Mouse (Mus musculus) T-helper 1 cell (primary cell): ENCODE measurements around the gene Spint1.

Source experiments
- in situ Hi-C: fragments of 300-600 bp; cut with MboI, MseI; formaldehyde crosslinking; loops from one replicate; pipeline ENCODE4 v1.15.1; 2025; ENCODE audit warnings: high pct_unique_total_duplicates

Gene Spint1

GRCm38 (mm10) chr2:119237210-119237870 lies at the start of gene Spint1:
Gene Spint1 (plus strand): TSS chr2:119237362.
- in situ Hi-C loops = loop anchor here (10.0 kb wide), 1 partner anchor 983 kb away; the partner anchor contains the start of gene Fsip1

- in situ Hi-C loops = loop anchor here (5.0 kb wide), 1 partner anchor 42 kb away; no protein-coding TSS in a partner anchor
Observed at GRCm38 (mm10) chr2:119189029-119189710, 48.0 kb upstream of the Spint1 start.

DNA sequence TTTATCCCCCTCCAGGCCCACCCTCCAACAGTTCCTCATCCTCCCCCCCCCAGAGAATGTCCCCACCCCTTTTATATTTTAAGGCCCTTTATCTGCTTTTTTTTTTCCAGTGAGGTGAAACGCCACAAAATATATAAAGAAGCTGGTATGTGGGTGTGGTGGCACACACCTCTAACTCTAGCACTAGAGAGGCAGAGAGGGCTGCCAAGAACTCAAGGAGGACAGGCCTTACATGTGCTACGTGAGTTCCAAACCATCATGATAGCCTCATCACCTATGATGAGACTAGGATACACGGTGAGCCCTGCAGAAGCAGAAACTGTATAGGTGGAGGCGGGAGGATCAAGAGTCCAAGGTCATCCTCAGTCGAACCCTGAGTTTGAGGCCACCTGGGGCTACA lies 46.2 kb upstream of the Spint1 start:
- in situ Hi-C loops = no loop called here

GRCm38 (mm10) chr2:119194140-119194539 lies 43.0 kb upstream of the Spint1 start:
- in situ Hi-C loops = no loop called here

DNA sequence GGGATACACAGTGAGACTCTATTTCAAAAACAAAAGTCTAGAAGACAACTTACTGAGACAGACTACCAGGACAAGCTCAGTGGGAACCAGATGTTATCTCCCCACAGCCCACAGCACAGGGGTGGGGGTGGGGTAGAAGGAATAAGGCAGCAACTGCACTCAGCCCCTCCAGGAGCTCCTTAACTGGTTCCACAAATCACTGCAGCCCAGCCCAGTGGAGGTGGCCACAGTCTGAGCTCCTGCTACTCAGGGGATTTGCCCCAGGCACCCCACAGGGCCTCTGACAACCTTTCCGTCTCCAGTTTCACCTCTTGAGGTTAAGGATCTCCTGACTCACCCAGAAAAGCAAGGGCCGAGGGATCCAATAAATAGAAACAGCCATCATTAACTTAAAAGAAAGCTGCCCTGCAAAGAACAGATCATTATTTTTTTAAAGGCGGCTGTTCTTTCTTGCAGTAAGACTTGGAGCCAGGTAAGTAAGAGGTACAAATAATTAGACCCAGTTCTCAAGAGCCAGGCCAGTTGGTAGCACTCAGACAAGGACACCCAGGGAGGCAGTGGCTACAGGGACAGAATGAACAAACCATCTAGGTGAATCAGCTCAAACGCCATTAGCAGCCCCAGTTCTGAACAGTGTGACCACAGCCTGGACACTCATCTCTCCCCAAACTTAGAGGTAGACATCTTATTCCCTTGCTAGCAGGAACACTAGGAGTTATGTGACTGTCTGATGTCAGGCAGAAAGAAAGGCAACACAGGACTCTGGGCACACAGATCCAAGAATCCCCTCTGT lies 40.6 kb upstream of the Spint1 start:
- in situ Hi-C loops = no loop called here

DNA sequence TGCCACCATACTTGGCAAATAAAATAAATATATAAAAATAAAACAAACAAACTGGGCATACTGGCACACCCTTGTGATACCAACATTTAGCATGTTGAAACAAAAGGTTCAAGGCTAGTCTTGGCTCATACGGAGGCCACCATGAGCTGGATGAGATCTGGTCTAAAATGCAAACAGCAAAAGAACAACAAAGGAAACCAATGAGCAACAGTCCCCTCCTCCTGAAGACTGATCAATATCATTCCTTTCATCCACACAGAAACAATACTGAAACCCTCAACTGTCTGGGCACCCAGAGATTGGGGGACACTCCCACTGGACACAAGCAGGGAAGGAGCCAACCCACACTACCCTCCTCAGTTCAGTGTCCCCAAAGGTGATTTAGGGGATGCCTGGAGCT lies 39.7 kb upstream of the Spint1 start:
- in situ Hi-C loops = no loop called here

DNA sequence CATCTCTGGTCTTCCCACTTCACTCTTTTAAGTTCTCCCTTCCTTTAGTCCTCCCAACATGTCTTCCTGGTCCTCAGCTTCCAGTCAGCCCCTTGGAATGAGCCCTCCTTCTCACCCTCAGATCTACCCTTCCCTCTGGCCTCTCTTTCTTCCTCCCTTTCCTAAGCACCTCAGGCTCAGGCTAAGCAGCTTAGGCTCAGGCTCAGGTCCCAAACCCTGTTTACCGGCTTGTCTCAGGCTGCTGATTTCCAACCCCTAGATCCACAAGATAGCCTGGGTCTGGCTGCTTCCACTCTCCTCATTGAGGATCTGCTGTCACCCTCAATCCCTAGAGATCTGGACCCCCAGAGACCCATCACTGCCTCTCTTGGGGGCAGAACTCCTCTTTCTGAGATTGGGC lies 39.1 kb upstream of the Spint1 start:
- in situ Hi-C loops = no loop called here

DNA sequence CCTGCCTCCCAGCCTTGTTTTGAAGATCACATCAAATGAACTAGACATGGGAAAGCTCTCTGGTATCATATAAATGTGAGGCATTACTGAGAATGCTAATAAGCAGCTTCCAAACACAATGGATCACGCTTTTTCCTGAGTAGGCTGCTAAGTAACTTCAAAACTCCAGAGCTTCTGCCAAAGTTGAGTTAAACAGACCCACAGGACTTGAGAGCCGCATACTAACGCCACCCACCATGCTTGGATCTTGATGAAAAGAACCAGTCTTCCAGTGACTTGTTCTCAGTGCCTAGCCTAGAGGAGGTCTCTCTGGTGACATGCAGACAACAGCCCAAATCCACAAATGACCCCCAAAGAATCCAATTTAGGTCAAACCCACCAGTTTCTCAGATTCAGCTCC lies 38.2 kb upstream of the Spint1 start:
- in situ Hi-C loops = no loop called here

DNA sequence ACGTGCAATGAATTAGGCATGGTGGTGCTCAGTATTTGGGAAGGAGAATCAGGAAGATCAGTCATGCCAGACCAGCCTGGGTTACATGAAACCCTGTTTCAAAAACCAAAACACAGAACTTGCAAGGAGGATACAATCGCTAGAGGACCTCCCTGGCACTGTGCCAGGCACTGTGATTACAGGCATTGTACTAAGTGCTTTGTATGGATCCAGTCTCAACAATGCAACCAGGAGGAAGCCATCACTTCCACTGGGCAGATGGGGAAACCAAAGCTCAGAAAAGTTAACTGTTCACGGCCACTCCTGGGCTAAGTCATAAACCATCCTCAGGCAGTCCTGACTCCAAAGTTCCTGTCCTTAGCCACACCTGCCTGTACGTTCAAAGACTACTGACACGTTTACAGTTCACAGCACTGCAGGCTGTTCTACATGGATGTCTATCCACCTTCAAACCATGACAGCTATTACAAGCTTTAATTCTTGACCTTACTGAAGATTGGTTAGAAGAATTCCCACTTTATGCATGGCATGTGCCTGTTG lies 34.2 kb upstream of the Spint1 start:
- in situ Hi-C loops = loop anchor here (10.0 kb wide), 1 partner anchor 1208 kb away; no protein-coding TSS in a partner anchor

GRCm38 (mm10) chr2:119203871-119204460 lies 33.2 kb upstream of the Spint1 start:
- in situ Hi-C loops = loop anchor here (10.0 kb wide), 1 partner anchor 1209 kb away; no protein-coding TSS in a partner anchor

DNA sequence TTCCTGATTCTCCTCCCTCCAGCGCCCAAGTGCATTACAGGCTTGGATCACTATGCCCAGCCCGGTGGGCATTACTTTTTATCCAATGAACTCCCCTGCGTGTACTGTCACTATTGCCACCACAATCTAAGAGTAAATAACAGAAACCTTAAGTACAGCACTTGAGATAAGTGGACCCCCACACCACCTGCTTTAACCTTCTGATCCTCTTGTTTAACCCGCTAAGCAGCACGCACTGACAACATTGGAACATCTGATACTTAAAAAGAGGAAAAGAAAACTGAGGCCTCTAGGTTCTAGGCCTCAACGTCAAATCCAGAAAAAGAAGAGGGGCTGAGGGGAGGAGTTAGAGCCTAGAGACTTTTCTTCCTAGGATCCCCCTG lies 29.2 kb upstream of the Spint1 start:
- in situ Hi-C loops = loop anchor here (10.0 kb wide), 1 partner anchor 1213 kb away; no protein-coding TSS in a partner anchor

GRCm38 (mm10) chr2:119208344-119209175 lies 28.6 kb upstream of the Spint1 start, which contains the start of the genes Zfyve19 and Dnajc17:
Gene Zfyve19 (plus strand): TSS chr2:119208617.
Gene Dnajc17 (minus strand): TSS chr2:119208795.
- in situ Hi-C loops = loop anchor here (10.0 kb wide), 1 partner anchor 1214 kb away; no protein-coding TSS in a partner anchor

DNA sequence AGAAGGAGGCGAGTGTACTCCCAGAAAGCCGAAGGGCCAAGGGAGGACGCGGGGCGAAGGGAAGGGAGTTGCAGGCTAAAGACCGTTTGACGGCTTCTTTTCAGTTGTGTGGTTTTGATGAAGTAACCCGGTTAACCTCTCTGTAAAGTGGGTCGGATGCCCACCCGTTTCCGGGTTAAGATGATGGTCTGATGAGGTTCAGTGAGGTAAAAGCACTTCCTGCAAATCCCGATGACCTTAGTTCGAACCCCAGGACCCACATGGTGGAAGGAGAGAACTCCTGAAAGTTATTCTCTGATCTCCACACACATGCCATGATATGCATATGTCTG lies 28.0 kb upstream of the Spint1 start:
- in situ Hi-C loops = loop anchor here (10.0 kb wide), 1 partner anchor 1214 kb away; no protein-coding TSS in a partner anchor

DNA sequence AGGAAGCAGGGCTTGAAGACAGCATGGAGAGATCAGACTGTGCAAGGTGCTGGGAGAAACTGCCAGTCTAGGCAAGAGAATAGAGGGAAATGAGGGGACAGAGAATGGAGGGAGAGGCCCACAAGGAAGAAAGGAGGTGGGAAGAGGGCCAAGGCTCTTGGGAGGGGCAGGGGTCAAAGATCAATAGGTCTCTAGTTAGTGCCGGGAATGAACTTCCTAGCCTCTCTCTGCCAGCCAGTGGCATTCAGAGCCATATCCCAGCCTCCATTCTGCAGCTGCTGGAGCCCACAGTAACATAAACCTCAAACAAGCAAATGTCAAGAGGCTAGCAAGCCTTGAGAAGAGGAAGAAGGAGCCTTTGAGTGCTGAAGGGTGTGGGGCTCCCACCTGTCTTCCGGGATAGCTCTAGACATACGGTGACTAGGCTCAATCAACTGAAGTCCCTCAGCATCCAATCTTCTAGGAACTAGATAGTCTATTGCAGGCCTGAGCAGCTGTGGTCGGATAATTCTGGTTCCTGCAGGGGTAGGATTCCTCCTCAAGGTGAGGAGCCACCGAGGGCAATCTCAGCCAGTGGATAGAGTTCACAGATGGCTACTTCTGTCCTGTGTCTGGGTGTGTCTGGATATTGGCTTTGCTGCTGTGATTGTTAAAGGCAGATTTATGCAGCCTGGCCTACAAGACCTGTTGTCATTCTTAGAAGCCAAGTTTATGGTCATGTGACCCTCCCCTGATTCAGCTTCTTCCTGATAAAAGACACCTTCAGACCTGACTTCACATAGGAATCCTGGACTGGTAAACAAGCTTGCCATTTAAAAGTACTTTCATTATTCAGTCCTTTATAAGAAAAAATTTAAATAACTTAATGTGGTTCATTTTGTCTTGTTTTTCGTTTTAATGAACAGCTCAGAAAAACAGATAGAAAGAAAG lies 7.1 kb upstream of the Spint1 start, which contains the start of gene Ppp1r14d:
Ppp1r14d (minus strand) TSS at position 132 of the 930 bp plus-strand sequence.
- in situ Hi-C loops = loop anchor here (10.0 kb wide), 1 partner anchor 975 kb away; the partner anchor contains the start of gene Fsip1

GRCm38 (mm10) chr2:119236682-119237209 lies 416 bp upstream of the Spint1 start:
- in situ Hi-C loops = loop anchor here (10.0 kb wide), 1 partner anchor 982 kb away; the partner anchor contains the start of gene Fsip1

DNA sequence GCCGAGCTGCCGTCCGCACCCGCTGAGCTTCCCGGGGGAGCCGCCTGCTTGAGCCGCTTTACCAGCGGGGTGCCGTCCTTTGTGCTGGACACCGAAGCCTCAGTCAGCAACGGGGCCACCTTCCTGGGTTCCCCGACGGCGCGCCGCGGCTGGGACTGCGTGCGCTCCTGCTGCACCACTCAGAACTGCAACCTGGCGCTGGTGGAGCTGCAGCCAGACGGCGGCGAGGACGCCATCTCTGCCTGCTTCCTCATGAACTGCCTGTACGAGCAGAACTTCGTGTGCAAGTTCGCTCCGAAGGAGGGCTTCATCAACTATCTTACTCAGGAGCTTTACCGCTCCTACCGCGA lies 684 bp downstream of the Spint1 start:
- in situ Hi-C loops = loop anchor here (10.0 kb wide), 1 partner anchor 983 kb away; the partner anchor contains the start of gene Fsip1

- in situ Hi-C loops = loop anchor here (10.0 kb wide), 1 partner anchor 984 kb away; the partner anchor contains the start of gene Fsip1
Observed at GRCm38 (mm10) chr2:119238671-119239070, 1.5 kb downstream of the Spint1 start.

GRCm38 (mm10) chr2:119240075-119240818 lies 3.1 kb downstream of the Spint1 start:
- in situ Hi-C loops = no loop called here
